Mouse (Mus musculus) CH12.LX (cell line): ENCODE data around the gene Aldoc. TPM values are rescaled to one million over a fixed set of nuclear protein-coding genes. Genes with fewer than 3 reads are reported as not detected.

Experiments used
- DNase-seq: peaks from one replicate; pipeline ENCODE4 v3.0.0-alpha.2; 2013; ENCODE audit errors: extremely low read depth
- H3K27ac ChIP-seq: 2 replicates; pipeline ENCODE4 v1.5.1; 2012; ENCODE audit warnings: low read depth, mild to moderate bottlenecking, control low read depth, moderate library complexity; ENCODE audit not compliant: insufficient read depth
- H3K27me3 ChIP-seq: replicated peaks from 2 replicates; pipeline ENCODE3; 2012; ENCODE audit warnings: inconsistent platforms
- H3K36me3 ChIP-seq, 2 experiments: replicated peaks in 1 of 2; 2 replicates each; pipeline versions ENCODE3 to v1.6.1; 2012; ENCODE audit warnings: inconsistent platforms in 1 of 2, low read length in 1 of 2, mild to moderate bottlenecking in 1 of 2, mixed read lengths in 1 of 2, moderate library complexity in 1 of 2; ENCODE audit not compliant: control insufficient read depth in 1 of 2, insufficient read depth in 1 of 2
- H3K4me1 ChIP-seq, 2 experiments: 2 replicates each; pipeline ENCODE4 v1.6.1; 2012; ENCODE audit warnings: inconsistent platforms in 1 of 2, moderate library complexity in 1 of 2; ENCODE audit not compliant: insufficient read depth in 2 of 2, control insufficient read depth in 1 of 2
- H3K4me2 ChIP-seq: 2 replicates; pipeline ENCODE4 v1.6.1; 2012; ENCODE audit warnings: low read depth, mild to moderate bottlenecking, control low read depth; ENCODE audit not compliant: poor library complexity, insufficient read depth, severe bottlenecking
- H3K4me3 ChIP-seq, 3 experiments: fragments of 150-350 bp in 1 of 3; sonication (generic) in 1 of 3; replicated peaks in 1 of 3; 2 replicates each; pipeline versions ENCODE3 to v1.5.1; 2011 to 2012; ENCODE audit warnings: low read depth in 2 of 3, low read length in 2 of 3, mild to moderate bottlenecking in 2 of 3, moderate library complexity in 2 of 3, control low read depth in 1 of 3, improper control_type of control experiment in 1 of 3, inconsistent platforms in 1 of 3, mixed read lengths in 1 of 3; ENCODE audit not compliant: poor library complexity in 1 of 3
- H3K79me2 ChIP-seq: replicated peaks from 2 replicates; pipeline ENCODE4 v1.6.1; 2012; ENCODE audit warnings: mild to moderate bottlenecking, moderate library complexity; ENCODE audit not compliant: control insufficient read depth, poor library complexity, insufficient read depth, severe bottlenecking; ENCODE audit errors: extremely low read depth
- H3K9ac ChIP-seq: 2 replicates; pipeline ENCODE4 v1.6.1; 2012; ENCODE audit warnings: low read depth, mild to moderate bottlenecking, control low read depth, moderate library complexity; ENCODE audit not compliant: insufficient read depth
- H3K9me3 ChIP-seq: replicated peaks from 2 replicates; pipeline ENCODE3; 2012; ENCODE audit warnings: low read length, inconsistent platforms, mixed read lengths
- CHD1 ChIP-seq: IDR thresholded peaks from 2 replicates; pipeline ENCODE4 v1.6.1; 2012; ENCODE audit warnings: low read depth, low read length, improper control_type of control experiment, inconsistent platforms
- CHD2 ChIP-seq: IDR thresholded peaks from 2 replicates; pipeline ENCODE4 v1.6.1; 2011; ENCODE audit warnings: low read length, improper control_type of control experiment
- CTCF ChIP-seq, 2 experiments: IDR thresholded peaks in 1 of 2; conservative IDR thresholded peaks in 1 of 2; 2 replicates each; pipeline ENCODE4 v1.5.1; 2011 to 2012; ENCODE audit warnings: low read depth in 2 of 2, low read length in 2 of 2, improper control_type of control experiment in 1 of 2, inconsistent platforms in 1 of 2, mild to moderate bottlenecking in 1 of 2, moderate library complexity in 1 of 2
- ETS1 ChIP-seq: conservative IDR thresholded peaks from 2 replicates; pipeline ENCODE4 v1.6.1; 2012; ENCODE audit warnings: low read depth, mild to moderate bottlenecking, inconsistent platforms, low read length, improper control_type of control experiment, moderate library complexity
- GABPA ChIP-seq: IDR thresholded peaks from 2 replicates; pipeline ENCODE4 v1.6.1; 2012; ENCODE audit warnings: low read depth, low read length, improper control_type of control experiment, inconsistent platforms; ENCODE audit not compliant: insufficient replicate concordance
- HCFC1 ChIP-seq: IDR thresholded peaks from 2 replicates; pipeline ENCODE4 v1.6.1; 2012; ENCODE audit warnings: low read depth, mild to moderate bottlenecking, inconsistent platforms, low read length, improper control_type of control experiment
- IRF4 ChIP-seq: IDR thresholded peaks from 2 replicates; pipeline ENCODE4 v1.6.1; 2014; ENCODE audit warnings: low read depth, mild to moderate bottlenecking, inconsistent platforms, low read length, improper control_type of control experiment
- JUN ChIP-seq: IDR thresholded peaks from 2 replicates; pipeline ENCODE4 v1.6.1; 2011; ENCODE audit warnings: low read depth, mild to moderate bottlenecking, low read length, improper control_type of control experiment, moderate library complexity; ENCODE audit not compliant: insufficient read depth
- JUND ChIP-seq: conservative IDR thresholded peaks from 2 replicates; pipeline ENCODE4 v1.6.1; 2011; ENCODE audit warnings: low read depth, low read length, improper control_type of control experiment
- KAT2A ChIP-seq: IDR thresholded peaks from 2 replicates; pipeline ENCODE4 v1.6.1; 2012; ENCODE audit warnings: low read length, improper control_type of control experiment, inconsistent platforms; ENCODE audit not compliant: insufficient replicate concordance
- MAFK ChIP-seq: IDR thresholded peaks from 2 replicates; pipeline ENCODE4 v1.6.1; 2011; ENCODE audit warnings: low read length, improper control_type of control experiment; ENCODE audit not compliant: insufficient replicate concordance
- MAX ChIP-seq: IDR thresholded peaks from 2 replicates; pipeline ENCODE4 v1.6.1; 2011; ENCODE audit warnings: low read length, improper control_type of control experiment
- MAZ ChIP-seq: IDR thresholded peaks from 2 replicates; pipeline ENCODE4 v1.6.1; 2012; ENCODE audit warnings: low read depth, mild to moderate bottlenecking, inconsistent platforms, low read length, improper control_type of control experiment, moderate library complexity
- MEF2A ChIP-seq: IDR thresholded peaks from 2 replicates; pipeline ENCODE4 v1.6.1; 2014; ENCODE audit warnings: low read depth, mild to moderate bottlenecking, inconsistent platforms, low read length, improper control_type of control experiment, borderline replicate concordance
- MYC ChIP-seq: IDR thresholded peaks from 2 replicates; pipeline ENCODE4 v1.6.1; 2011; ENCODE audit warnings: low read depth, mild to moderate bottlenecking, improper control_type of control experiment, low read length
- NELFE ChIP-seq: IDR thresholded peaks from 2 replicates; pipeline ENCODE4 v1.6.1; 2011; ENCODE audit warnings: low read depth, low read length, improper control_type of control experiment
- NRF1 ChIP-seq: IDR thresholded peaks from 2 replicates; pipeline ENCODE4 v1.6.1; 2014; ENCODE audit warnings: low read depth, mild to moderate bottlenecking, inconsistent platforms, low read length, improper control_type of control experiment, moderate library complexity
- POLR2A ChIP-seq: IDR thresholded peaks from 2 replicates; pipeline ENCODE4 v1.6.1; 2011; ENCODE audit warnings: low read depth, mild to moderate bottlenecking, improper control_type of control experiment, low read length
- SIN3A ChIP-seq: IDR thresholded peaks from 2 replicates; pipeline ENCODE4 v1.6.1; 2012; ENCODE audit warnings: low read length, improper control_type of control experiment, inconsistent platforms
- SMC3 ChIP-seq: IDR thresholded peaks from 2 replicates; pipeline ENCODE4 v1.6.1; 2011; ENCODE audit warnings: low read depth, low read length, improper control_type of control experiment
- TBP ChIP-seq: conservative IDR thresholded peaks from 2 replicates; pipeline ENCODE4 v1.6.1; 2011; ENCODE audit warnings: low read depth, low read length, improper control_type of control experiment
- UBTF ChIP-seq: IDR thresholded peaks from 2 replicates; pipeline ENCODE4 v1.6.1; 2012; ENCODE audit warnings: low read depth, mild to moderate bottlenecking, inconsistent platforms, low read length, improper control_type of control experiment, moderate library complexity
- USF1 ChIP-seq: IDR thresholded peaks from 2 replicates; pipeline ENCODE4 v1.6.1; 2014; ENCODE audit warnings: low read depth, mild to moderate bottlenecking, inconsistent platforms, low read length, improper control_type of control experiment
- USF2 ChIP-seq: conservative IDR thresholded peaks from 2 replicates; pipeline ENCODE4 v1.6.1; 2011; ENCODE audit warnings: low read depth, low read length, improper control_type of control experiment
- ZKSCAN1 ChIP-seq: IDR thresholded peaks from 2 replicates; pipeline ENCODE4 v1.6.1; 2012; ENCODE audit warnings: low read depth, inconsistent platforms, low read length, improper control_type of control experiment, borderline replicate concordance
- ZNF384 ChIP-seq: IDR thresholded peaks from 2 replicates; pipeline ENCODE4 v1.6.1; 2012; ENCODE audit warnings: low read depth, low read length, improper control_type of control experiment, inconsistent platforms
- dilution Hi-C: fragments of 300-500 bp; cut with MboI; formaldehyde crosslinking; loops from 2 replicates; pipeline ENCODE4 v1.14.3; 2020; ENCODE audit warnings: low sequenced_read_pairs; ENCODE audit not compliant: extremely low pct_unique_long_range_greater_than_20kb, extremely low pct_ligation_motif_present
- in situ Hi-C: fragments of 300-500 bp; cut with MboI; formaldehyde crosslinking; loops from 3 replicates; pipeline ENCODE4 v1.14.3; 2019; ENCODE audit warnings: low sequenced_read_pairs, low pct_ligation_motif_present, low pct_unique_long_range_greater_than_20kb, mixed read lengths
- polyA plus RNA-seq: library from polyadenylated mRNA; unstranded; fragments of >175 nt; gene quantifications from 2 replicates; pipeline ENCODE4 v1.2.1, GENCODE M21; 2012; ENCODE audit warnings: low read depth; ENCODE audit not compliant: insufficient read length
- total RNA-seq, 2 experiments: library from RNA; depleted of rRNA; stranded (reverse); fragments of 300-350 nt in 1 of 2; fragments of >200 nt in 1 of 2; gene quantifications; 2 replicates each; pipeline ENCODE4 v1.2.3; 2012 to 2014

Aldoc gene
- total and polyA plus RNA-seq, 3 experiments, result 25.0 to 119 (median 90.2) TPM

DNA sequence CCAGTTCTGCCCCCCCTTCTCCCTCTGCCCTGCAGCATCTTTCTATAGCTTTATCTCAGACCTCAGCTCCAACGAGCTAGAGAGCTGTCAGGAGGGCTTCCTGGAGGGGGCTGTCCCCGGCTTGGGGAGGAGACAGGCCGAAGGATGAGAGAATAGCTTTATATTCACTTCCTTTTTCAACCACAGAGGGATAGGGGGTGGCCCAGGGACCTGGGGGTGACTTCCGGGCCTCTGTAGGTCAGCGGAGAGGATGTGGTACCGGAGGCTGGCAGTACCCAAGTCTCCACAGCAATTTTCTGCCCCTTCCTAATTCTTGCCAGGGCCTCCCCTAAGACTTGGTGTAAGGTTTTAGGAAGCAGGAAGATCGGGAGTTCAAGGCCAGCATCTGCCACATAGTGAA lies 23.0 kb downstream of the Aldoc start (continued):
- TF ChIP-seq TBP (0 out of 2 replicates have a peak, but pooled peaks have one; percentile 38), MAZ (peak; percentile 97), CTCF (conservative IDR thresholded peaks at IDR 0.05 in 1 of 2, IDR thresholded peaks at IDR 0.05 in 1 of 2; ENCODE audit: low read depth in 2 of 2, low read length in 2 of 2) (no peak), JUN (no peak; the same call in 1 of the 2 replicates), MAX (peak; percentile 49; the same call in 1 of the 2 replicates), POLR2A (peak; percentile 61; the same call in 1 of the 2 replicates), CHD1 (peak; percentile 63), USF1 (no peak), ZKSCAN1 (peak; percentile 83), MAFK (0 out of 2 replicates have a peak, but pooled peaks have one; percentile 46), KAT2A (0 out of 2 replicates have a peak, but pooled peaks have one; percentile 47), ETS1 (peak; percentile 73), CHD2 (peak; percentile 64; the same call in 1 of the 2 replicates), NELFE (peak; percentile 63; the same call in 1 of the 2 replicates), NRF1 (no peak)

DNA sequence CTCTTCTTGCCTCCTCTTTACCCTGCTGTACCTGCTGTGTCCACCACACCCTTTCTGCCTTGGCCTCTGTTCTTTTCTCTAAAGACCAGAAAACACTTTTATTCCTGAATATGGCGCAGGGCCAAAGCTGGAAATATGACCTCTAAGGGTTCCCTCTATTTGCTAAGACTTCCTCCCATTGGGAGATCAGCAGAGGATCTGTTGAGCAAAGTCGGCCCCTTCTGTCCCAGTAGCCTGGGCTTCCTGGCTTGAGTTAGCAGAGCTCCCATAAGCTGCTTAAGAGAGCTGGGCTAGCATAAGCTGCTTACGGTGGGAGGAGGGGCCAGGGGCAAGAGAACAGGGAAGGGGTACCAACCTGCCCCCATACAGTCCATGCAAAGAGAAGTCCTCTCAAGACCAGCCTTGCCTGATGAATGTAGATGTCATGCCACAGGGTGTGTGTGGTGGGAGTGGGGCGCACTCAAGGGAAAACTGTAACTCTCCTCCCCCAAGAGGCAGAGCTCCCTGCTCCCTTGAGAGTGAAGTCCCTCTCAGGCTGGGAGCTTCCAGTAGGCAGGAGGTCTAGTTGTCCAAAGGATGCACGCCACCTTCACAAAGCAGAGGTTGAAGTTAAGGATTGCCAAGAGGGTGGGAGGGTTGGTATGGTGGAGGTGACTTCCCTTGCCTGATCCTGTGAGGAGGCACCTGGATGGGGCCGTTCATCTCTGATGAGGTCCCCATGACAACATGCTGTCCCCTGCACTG lies 23.7 kb downstream of the Aldoc start:
- H3K4me3 ChIP-seq, result peak overlapping the region; percentile 38 to 75 (median 73)
- no peaks in the 10 kb centered on the region for H3K27me3 ChIP-seq
- H3K4me2 ChIP-seq, result peak overlapping the region; percentile 77
- peaks cover 14 to 35% of the 10 kb centered on the region in 2 experiments for H3K36me3 ChIP-seq
- peak overlapping the region; percentile 91 for H3K9ac ChIP-seq
- peak overlapping the region; percentile 42 for H3K27ac ChIP-seq
- dilution Hi-C loops, result no loop called here
- H3K9me3 ChIP-seq, result no peaks in the 10 kb centered on the region
- TF ChIP-seq TBP (no peak), CHD2 (0 out of 2 replicates have a peak, but pooled peaks have one; percentile 26)
- DNase-seq, result no peak
- in situ Hi-C loops, result no loop called here
- peaks cover 8% of the 10 kb centered on the region for H3K79me2 ChIP-seq
- peaks cover 35 to 70% of the 10 kb centered on the region in 2 experiments for H3K4me1 ChIP-seq

DNA sequence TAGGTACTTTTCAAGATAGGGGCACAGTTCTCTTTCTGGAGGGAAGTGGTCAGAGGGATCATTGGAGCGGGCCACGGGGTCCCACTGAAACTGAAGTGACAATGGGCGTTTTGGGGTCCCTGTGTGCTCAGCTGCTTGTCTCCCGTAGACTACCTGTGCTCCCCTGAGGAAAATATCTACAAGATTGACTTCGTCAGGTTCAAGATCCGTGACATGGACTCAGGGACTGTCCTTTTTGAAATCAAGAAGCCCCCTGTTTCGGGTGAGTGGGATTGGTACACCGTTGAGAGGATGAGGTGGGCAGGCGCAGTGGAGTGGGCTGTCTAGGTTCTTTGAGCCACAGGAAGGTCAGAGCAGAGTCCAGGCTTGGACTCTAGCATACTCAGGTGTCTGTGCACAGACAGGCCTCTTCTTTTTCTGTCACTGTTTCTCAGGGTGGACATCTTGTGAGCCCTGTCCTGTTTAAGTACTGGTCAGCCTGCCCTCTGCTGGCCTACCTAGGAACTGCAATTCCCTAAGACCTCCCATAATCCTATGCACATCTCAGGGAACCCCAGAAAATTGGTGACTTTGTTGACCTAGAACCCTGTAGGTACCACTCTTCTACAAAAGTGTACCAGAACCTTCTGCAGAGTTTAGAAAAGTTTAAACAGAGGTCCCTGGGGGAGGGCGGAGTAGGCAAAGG lies 24.4 kb downstream of the Aldoc start:
- peak overlapping the region in 1 of 3 experiments; percentile 73 for H3K4me3 ChIP-seq
- peaks cover 35 to 72% of the 10 kb centered on the region in 2 experiments for H3K4me1 ChIP-seq
- no peaks in the 10 kb centered on the region for H3K27me3 ChIP-seq
- H3K9me3 ChIP-seq, result no peaks in the 10 kb centered on the region
- DNase-seq, result peak; percentile 87
- in situ Hi-C loops, result no loop called here
- peaks cover 8% of the 10 kb centered on the region for H3K79me2 ChIP-seq
- H3K9ac ChIP-seq, result peak overlapping the region; percentile 18
- dilution Hi-C loops, result no loop called here
- H3K27ac ChIP-seq, result peak overlapping the region; percentile 49
- peak overlapping the region; percentile 77 for H3K4me2 ChIP-seq
- H3K36me3 ChIP-seq, result peaks cover 9 to 32% of the 10 kb centered on the region in 2 experiments
- TF ChIP-seq CTCF (conservative IDR thresholded peaks at IDR 0.05 in 1 of 2, IDR thresholded peaks at IDR 0.05 in 1 of 2; ENCODE audit: low read depth in 2 of 2, low read length in 2 of 2) (peak; percentile 89 to 99), ZNF384 (no peak), USF2 (no peak), SMC3 (peak; percentile 70), SIN3A (peak; percentile 17; the same call in 1 of the 2 replicates), USF1 (no peak), JUND (no peak), UBTF (0 out of 2 replicates have a peak, but pooled peaks have one; percentile 67), ETS1 (no peak), IRF4 (0 out of 2 replicates have a peak, but pooled peaks have one; percentile 18), ZKSCAN1 (no peak), MEF2A (peak; percentile 34; the same call in 1 of the 2 replicates), NELFE (peak; percentile 68), MYC (0 out of 2 replicates have a peak, but pooled peaks have one; percentile 26), HCFC1 (peak; percentile 52; the same call in 1 of the 2 replicates), GABPA (no peak)
